Mouse (Mus musculus): ENCODE data around the gene Stt3b.

GRCm38 (mm10) chr9:115284385-115284784, 25.8 kb downstream of the Stt3b start:
- no peak for TF ChIP-seq GATA1 (IDR thresholded peaks at IDR 0.05; ENCODE audit: borderline replicate concordance, low read length)
- TF ChIP-seq FLI1 (IDR thresholded peaks at IDR 0.05; ENCODE audit: low read length), result no peak

All from megakaryocyte, embryonic 14.5 days (primary cell).